Mouse (Mus musculus) E14TG2a.4 (cell line): Measurements from ENCODE around the gene Rnls.

Experiments
- CTCF ChIP-seq: conservative IDR thresholded peaks from 2 replicates; pipeline ENCODE4 v1.5.1; 2014; ENCODE audit warnings: low read length
- NANOG ChIP-seq: IDR thresholded peaks from 2 replicates; pipeline ENCODE4 v1.6.1; 2014; ENCODE audit warnings: borderline replicate concordance, low read length, mixed read lengths
- POU5F1 ChIP-seq: IDR thresholded peaks from 2 replicates; pipeline ENCODE4 v1.6.1; 2014; ENCODE audit warnings: low read length, borderline replicate concordance

DNA sequence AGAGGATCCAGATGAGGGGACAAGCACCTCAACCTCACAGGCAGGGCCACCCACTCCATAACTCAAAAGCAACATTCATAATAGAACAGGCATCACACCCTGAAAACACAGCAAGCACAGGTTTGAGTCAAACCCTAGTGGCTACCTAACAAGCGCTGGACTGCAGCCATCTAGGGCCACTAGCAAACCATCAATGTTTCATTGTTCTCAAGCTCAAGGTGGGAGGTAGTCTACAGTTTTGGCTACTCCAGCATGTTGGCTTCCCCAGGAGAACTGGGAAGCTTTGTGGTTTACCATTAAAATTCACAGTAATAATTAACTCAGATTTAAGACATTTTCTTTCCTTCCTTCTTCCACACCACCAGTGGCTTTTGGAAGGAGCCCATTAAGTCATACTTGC lies 118.4 kb downstream of the Rnls start:
- no peak for TF ChIP-seq CTCF
- no peak for TF ChIP-seq POU5F1
- no peak for TF ChIP-seq NANOG
